Mouse (Mus musculus) hindbrain, embryonic 16.5 days (tissue): ENCODE results near the gene Rbfox2. TPM values are rescaled to one million over a fixed set of nuclear protein-coding genes. Genes with fewer than 3 reads are reported as not detected.
A peak's percentile ranks its signal among the peaks of the same experiment; 100 is the strongest.

Experiments
- ATAC-seq: fragments of 200-750 bp; cut with Nextera tagmentation; 2 replicates; pipeline ENCODE4 v1.8.0; 2017; ENCODE audit warnings: moderate TSS enrichment, moderate library complexity
- H3K27ac ChIP-seq: fragments of 300-500 bp; sonication (generic); 2 replicates; pipeline ENCODE4 v1.5.1; 2014; ENCODE audit warnings: low read depth, mild to moderate bottlenecking, control low read depth, low read length, moderate library complexity
- H3K27me3 ChIP-seq: fragments of 300-500 bp; sonication (generic); replicated peaks from 2 replicates; pipeline ENCODE4 v1.6.1; 2014; ENCODE audit warnings: low read length; ENCODE audit not compliant: control insufficient read depth, insufficient read depth
- H3K36me3 ChIP-seq: fragments of 300-500 bp; sonication (generic); 2 replicates; pipeline ENCODE4 v1.6.1; 2014; ENCODE audit warnings: mild to moderate bottlenecking, low read length, moderate library complexity, mixed read lengths; ENCODE audit not compliant: control insufficient read depth, insufficient read depth
- H3K4me1 ChIP-seq: fragments of 300-500 bp; sonication (generic); 2 replicates; pipeline ENCODE4 v1.6.1; 2014; ENCODE audit warnings: low read depth, low read length; ENCODE audit not compliant: control insufficient read depth, insufficient read depth
- H3K4me2 ChIP-seq: fragments of 300-500 bp; sonication (generic); 2 replicates; pipeline ENCODE4 v1.6.1; 2014; ENCODE audit warnings: mild to moderate bottlenecking, low read length, control low read depth, moderate library complexity
- H3K4me3 ChIP-seq: fragments of 300-500 bp; sonication (generic); 2 replicates; pipeline ENCODE4 v1.5.1; 2014; ENCODE audit warnings: mild to moderate bottlenecking, low read length, control low read depth, moderate library complexity
- H3K9ac ChIP-seq: fragments of 300-500 bp; sonication (generic); 2 replicates; pipeline ENCODE4 v1.6.1; 2014; ENCODE audit warnings: low read depth, mild to moderate bottlenecking, control low read depth, low read length, moderate library complexity
- H3K9me3 ChIP-seq: fragments of 300-500 bp; sonication (generic); 2 replicates; pipeline ENCODE4 v1.6.1; 2014; ENCODE audit warnings: mild to moderate bottlenecking, low read length, moderate library complexity; ENCODE audit not compliant: control insufficient read depth
- WGBS: fragments of 180-500 bp; shearing (Covaris S2); extraction: QIAGEN DNeasy Blood & Tissue Kit; methylation state at CpG from one replicate; pipeline ENCODE4 v1.1.7; 2014; 5-methylcytosine and 5-hydroxymethylcytosine counted together
- polyA plus RNA-seq: library from polyadenylated mRNA; unstranded; fragments of >200 nt; fragmentation: Nextera tagmentation; extraction: Ambion mirVana; gene quantifications from 2 replicates; pipeline ENCODE4 v1.2.1, GENCODE M21; 2015

Gene Rbfox2
- polyA plus RNA-seq, 1 experiment from 2014 or later = 122 TPM

DNA sequence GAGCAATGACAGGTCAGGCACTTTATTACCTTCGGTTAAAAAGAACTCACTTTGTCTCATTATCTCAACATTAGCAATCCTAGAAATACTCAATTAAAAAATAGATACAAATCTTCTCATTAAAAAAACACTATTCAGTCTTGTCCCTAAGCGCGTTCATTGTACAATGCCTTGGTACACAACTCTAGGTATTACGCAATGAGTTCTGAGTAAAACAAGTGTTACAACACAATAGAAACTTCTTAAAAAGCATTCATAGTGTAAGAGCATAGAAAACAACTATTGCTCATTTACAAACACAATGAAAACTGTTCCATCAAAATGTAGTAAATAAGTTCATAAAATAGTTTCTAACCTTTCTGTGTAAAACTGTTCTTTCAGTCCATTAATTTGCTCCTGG lies 146.0 kb downstream of the Rbfox2 start:
- ATAC-seq = no peak

DNA sequence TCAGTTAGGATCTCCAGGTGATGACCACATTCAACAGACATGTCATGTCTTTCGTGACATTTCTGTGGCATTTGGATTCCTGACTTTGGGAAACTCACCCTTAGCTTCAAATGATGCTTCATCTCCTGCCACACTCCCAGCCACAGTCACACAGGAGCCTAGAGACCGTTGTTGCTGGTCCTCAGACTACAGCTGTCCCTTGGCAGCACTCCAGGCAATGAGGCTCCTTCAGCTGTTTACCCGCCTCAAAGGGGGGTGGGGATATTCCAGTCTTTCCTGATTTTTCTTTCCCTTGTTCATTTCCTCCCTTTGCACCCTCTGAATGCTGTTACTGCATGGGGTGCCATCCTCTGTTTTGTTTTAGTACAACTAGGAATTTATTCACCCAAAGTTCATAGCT lies 150.3 kb downstream of the Rbfox2 start:
- Histone ChIP-seq H3K27ac (peak overlapping the region; percentile 12; the same call in 1 of the 2 replicates), H3K4me2 (no peak overlapping the region), H3K36me3 (no peaks in the 10 kb centered on the region), H3K27me3 (no peaks in the 10 kb centered on the region), H3K9me3 (no peaks in the 10 kb centered on the region), H3K4me3 (no peak overlapping the region), H3K9ac (no peak overlapping the region), H3K4me1 (peaks cover 14% of the 10 kb centered on the region)
- 40% methylated on average over 3 of the region's 3 CpGs for WGBS
- ATAC-seq = no peak

More for the DNA sequence above, 146.0 kb downstream of the Rbfox2 start:
- H3K36me3 ChIP-seq = no peaks in the 10 kb centered on the region
- H3K4me1 ChIP-seq = peaks cover 17% of the 10 kb centered on the region
- no peak overlapping the region for H3K27ac ChIP-seq
- no peaks in the 10 kb centered on the region for H3K27me3 ChIP-seq
- no peak overlapping the region for H3K4me2 ChIP-seq
- WGBS = 88% methylated on average over 4 of the region's 4 CpGs
- H3K4me3 ChIP-seq = no peak overlapping the region
- H3K9me3 ChIP-seq = no peaks in the 10 kb centered on the region
- H3K9ac ChIP-seq = no peak overlapping the region

DNA sequence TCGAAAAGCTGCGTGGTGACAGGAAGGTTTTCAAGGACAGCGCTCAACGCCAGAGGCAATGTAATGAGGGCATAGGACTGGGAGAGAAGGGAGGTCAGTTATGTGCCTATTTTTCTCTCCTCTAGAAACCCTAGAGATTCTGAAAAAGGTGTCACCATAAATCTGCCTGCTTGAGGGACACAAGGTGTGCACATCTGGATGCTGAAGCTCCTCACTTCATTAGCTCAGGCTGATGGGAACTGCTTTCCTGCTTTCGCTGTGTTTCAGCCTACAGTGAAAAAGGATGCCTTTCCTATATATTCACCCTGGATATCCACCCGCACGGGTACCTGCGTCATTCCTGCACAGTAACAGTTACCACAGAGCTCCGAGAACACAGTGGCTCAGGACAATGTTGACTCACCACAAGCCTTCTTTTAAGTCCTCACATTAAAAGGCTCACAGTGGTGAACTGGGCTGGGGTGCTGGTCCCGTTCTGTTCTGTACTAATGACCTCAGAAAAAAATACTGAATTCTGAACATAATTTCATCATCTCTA lies 152.5 kb downstream of the Rbfox2 start:
- Histone ChIP-seq H3K4me3 (no peak overlapping the region; the same call in 1 of the 2 replicates), H3K4me2 (peak overlapping the region; percentile 88), H3K36me3 (no peaks in the 10 kb centered on the region), H3K27ac (peak overlapping the region; percentile 90), H3K27me3 (no peaks in the 10 kb centered on the region), H3K4me1 (peaks cover 24% of the 10 kb centered on the region), H3K9me3 (no peaks in the 10 kb centered on the region), H3K9ac (no peak overlapping the region)
- ATAC-seq = no peak; the same call in 1 of the 2 replicates
- 56% methylated on average over 10 of the region's 10 CpGs for WGBS

DNA sequence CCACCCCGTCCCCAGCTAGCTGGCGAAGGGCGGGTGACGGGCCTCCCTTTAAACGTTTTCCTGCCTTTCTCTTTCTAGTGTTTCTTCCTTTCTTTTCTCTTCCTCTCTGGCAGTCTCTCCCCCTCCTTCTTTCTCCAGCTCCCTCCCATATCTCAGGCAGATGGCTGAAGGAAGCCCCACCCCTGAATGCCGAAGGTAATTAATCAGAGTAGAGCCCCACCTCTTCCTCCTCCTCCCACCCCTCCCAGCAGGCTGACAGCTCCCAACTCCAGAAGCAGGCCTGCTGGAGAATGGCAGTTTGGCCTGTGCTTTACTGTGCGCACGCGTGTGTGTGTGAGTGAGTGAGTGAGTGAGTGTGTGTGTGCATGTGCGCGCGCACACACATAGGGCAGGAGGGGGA lies 153.2 kb downstream of the Rbfox2 start:
- peak overlapping the region; percentile 88 for H3K4me2 ChIP-seq
- under 1% methylated on average over 12 of the region's 12 CpGs for WGBS

DNA sequence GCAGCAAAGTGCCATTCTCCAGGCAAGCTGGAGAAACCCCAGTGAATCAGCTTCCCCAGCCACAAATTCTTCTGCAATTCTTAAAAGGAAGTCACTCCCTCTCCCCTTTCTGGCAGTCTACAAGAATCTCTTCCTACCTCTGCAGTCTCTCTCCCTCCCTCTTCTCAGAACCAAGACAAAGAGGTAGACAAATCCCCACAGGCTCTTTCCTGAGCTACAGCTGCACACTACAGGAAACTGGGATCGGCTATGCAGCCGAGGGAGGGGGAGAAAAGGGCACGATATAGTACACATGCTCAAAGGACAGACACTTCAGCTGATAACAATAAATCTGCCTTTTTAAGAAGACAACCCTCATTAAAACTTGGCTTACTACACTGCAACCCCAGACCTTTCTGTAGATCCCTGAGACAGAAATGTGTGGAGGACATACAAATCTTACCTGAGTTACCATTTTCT lies 153.7 kb downstream of the Rbfox2 start:
- Histone ChIP-seq H3K4me1 (peaks cover 35% of the 10 kb centered on the region), H3K27ac (peak overlapping the region; percentile 90), H3K9ac (peak overlapping the region; percentile 64), H3K27me3 (no peaks in the 10 kb centered on the region), H3K4me3 (peak overlapping the region; percentile 59), H3K36me3 (no peaks in the 10 kb centered on the region), H3K9me3 (no peaks in the 10 kb centered on the region), H3K4me2 (peak overlapping the region; percentile 88)
- 0% methylated on average over 3 of the region's 3 CpGs for WGBS
- peak; percentile 66 for ATAC-seq

More for the DNA sequence above, 153.2 kb downstream of the Rbfox2 start:
- H3K9me3 ChIP-seq = no peaks in the 10 kb centered on the region
- peak overlapping the region; percentile 90 for H3K27ac ChIP-seq
- peak overlapping the region; percentile 59 for H3K4me3 ChIP-seq
- H3K9ac ChIP-seq = peak overlapping the region; percentile 64
- H3K4me1 ChIP-seq = peaks cover 31% of the 10 kb centered on the region
- no peaks in the 10 kb centered on the region for H3K36me3 ChIP-seq
- H3K27me3 ChIP-seq = no peaks in the 10 kb centered on the region
- peak; percentile 93 for ATAC-seq

DNA sequence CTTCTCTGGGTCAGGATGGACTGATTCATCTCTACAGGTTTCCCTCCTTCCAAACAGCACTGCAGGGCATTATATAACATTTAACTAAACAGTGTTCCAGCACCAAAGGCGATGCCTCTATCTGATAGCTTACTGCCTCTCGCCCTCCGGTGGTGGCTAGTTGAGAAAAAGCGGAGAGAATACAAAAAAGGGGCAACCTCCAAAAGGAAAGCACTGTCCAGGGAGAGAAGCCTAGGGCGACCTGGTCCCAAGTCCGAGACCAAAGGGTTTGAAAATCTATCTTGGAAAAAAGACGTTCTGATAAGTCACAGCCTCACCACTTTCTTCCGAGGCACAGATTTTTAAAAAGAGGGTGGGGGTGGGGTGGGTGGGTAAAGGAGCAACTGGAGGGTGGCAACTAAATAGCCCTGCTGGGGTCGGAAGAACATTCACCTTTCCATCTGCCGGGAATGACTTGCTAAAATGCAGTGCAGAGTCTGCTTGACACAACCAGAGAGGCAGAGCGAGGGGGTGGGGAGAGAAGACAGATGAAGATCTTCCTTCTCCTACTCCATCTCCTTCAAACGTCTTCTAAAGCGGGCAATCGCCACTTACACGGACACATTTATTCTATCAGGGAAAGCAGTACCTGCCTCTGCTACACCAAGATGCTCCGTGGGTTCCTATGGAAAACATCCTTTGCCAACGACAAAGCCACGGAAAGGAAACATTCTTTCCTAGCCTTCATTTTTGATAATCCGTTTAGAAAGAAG lies 154.3 kb downstream of the Rbfox2 start:
- ATAC-seq = no peak
- Histone ChIP-seq H3K9ac (peak overlapping the region; percentile 64), H3K36me3 (no peaks in the 10 kb centered on the region), H3K4me3 (peak overlapping the region; percentile 59), H3K27ac (peak overlapping the region; percentile 90), H3K4me1 (peaks cover 40% of the 10 kb centered on the region), H3K9me3 (no peaks in the 10 kb centered on the region), H3K27me3 (no peaks in the 10 kb centered on the region), H3K4me2 (peak overlapping the region; percentile 88)
- 1% methylated on average over 19 of the region's 19 CpGs for WGBS

DNA sequence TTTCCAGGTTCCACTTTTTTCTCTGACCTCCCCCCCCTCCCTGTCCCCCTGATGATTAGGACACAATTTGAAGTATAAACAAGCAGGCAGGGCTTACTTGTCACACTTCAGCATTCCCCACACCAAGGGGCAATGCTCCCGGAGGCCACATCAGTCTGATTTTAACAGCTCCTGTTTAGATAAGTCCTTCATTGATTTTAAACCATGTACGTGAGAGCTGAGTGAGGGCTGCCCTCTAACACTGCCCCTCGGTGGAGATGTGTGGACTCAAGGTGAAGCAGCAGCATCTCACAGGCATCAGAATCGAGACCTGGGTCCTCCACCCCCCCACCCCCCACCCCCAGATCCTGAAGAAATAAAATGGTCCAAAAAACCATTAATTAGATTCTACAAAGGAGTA lies 155.0 kb downstream of the Rbfox2 start:
- H3K36me3 ChIP-seq = no peaks in the 10 kb centered on the region
- ATAC-seq = no peak
- no peaks in the 10 kb centered on the region for H3K9me3 ChIP-seq
- H3K4me3 ChIP-seq = peak overlapping the region; percentile 59
- peak overlapping the region; percentile 88 for H3K4me2 ChIP-seq
- H3K27me3 ChIP-seq = no peaks in the 10 kb centered on the region
- peak overlapping the region; percentile 64 for H3K9ac ChIP-seq
- peak overlapping the region; percentile 23; the same call in 1 of the 2 replicates for H3K27ac ChIP-seq
- 4% methylated on average over 4 of the region's 4 CpGs for WGBS
- peaks cover 41% of the 10 kb centered on the region for H3K4me1 ChIP-seq

DNA sequence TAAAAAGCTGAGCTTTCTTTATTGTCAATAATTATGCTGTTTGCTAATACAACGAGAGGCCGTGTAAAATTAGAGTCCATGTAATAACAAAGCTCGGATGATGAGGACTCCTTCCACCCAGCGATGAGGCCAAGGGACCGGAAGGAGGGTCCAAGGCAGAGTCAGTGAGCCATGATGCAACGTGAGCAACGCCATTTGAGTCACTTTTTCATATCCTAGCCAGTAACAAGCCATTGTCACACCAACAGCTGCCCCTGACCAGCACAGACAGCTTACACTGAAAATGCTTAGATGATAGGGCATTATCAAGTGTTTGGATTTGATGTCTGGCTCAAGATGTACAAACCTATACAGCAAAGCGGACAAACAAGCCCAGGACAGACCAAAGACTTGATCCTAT lies 155.6 kb downstream of the Rbfox2 start:
- Histone ChIP-seq H3K4me1 (peaks cover 38% of the 10 kb centered on the region), H3K4me3 (peak overlapping the region; percentile 59), H3K9ac (peak overlapping the region; percentile 64), H3K4me2 (peak overlapping the region; percentile 88), H3K27me3 (no peaks in the 10 kb centered on the region), H3K9me3 (no peaks in the 10 kb centered on the region), H3K27ac (0 out of 2 replicates have a peak overlapping the region, but pooled peaks have one; percentile 42), H3K36me3 (no peaks in the 10 kb centered on the region)
- 21% methylated on average over 8 of the region's 8 CpGs for WGBS
- no peak for ATAC-seq

DNA sequence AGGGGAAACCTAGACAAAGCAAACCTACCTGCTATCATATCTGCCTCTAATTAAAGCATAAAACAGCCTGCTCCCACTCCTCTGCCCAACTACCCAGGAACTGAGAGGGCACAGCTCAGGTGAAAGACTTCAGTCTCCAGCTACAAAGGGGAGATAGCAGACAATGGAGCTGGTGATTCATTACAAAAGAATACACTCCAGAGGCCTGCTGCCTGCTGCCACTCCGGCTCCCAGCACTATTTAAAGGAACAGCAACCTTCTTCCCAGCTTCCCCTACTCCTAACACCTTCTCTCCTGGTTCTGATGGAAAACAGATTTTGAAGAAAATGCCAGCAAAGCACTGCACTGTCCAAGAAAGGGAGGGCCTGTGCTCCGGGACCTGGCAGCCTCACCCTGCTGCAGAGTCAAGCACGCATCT lies 156.4 kb downstream of the Rbfox2 start:
- ATAC-seq = no peak
- H3K9me3 ChIP-seq = no peaks in the 10 kb centered on the region
- peak overlapping the region; percentile 87 for H3K27ac ChIP-seq
- peak overlapping the region; percentile 59 for H3K4me3 ChIP-seq
- H3K9ac ChIP-seq = peak overlapping the region; percentile 70
- 10% methylated on average over 3 of the region's 3 CpGs for WGBS
- H3K4me1 ChIP-seq = peaks cover 41% of the 10 kb centered on the region
- peak overlapping the region; percentile 88 for H3K4me2 ChIP-seq
- no peaks in the 10 kb centered on the region for H3K27me3 ChIP-seq
- no peaks in the 10 kb centered on the region for H3K36me3 ChIP-seq
